Mouse (Mus musculus) forebrain, embryonic 11.5 days (tissue): ENCODE data around the gene Cass4. TPM values are rescaled to one million over a fixed set of nuclear protein-coding genes. Genes with fewer than 3 reads are reported as not detected.

Experiments used
- ATAC-seq: fragments of 200-750 bp; cut with Nextera tagmentation; replicated peaks from 2 replicates; pipeline ENCODE4 v1.8.0; 2017; ENCODE audit warnings: moderate TSS enrichment; ENCODE audit not compliant: low FRiP score
- DNase-seq: peaks from one replicate; pipeline ENCODE4 v3.0.0-alpha.2; 2017; ENCODE audit warnings: low spot score
- H3K27ac ChIP-seq: fragments of 300-500 bp; sonication (generic); 2 replicates; pipeline ENCODE4 v1.5.1; 2014; ENCODE audit warnings: low read depth, low read length
- H3K27me3 ChIP-seq: fragments of 300-500 bp; sonication (generic); 2 replicates; pipeline ENCODE4 v1.6.1; 2014; ENCODE audit warnings: mild to moderate bottlenecking, low read length, mixed read lengths; ENCODE audit not compliant: control insufficient read depth, insufficient read depth
- H3K36me3 ChIP-seq: fragments of 300-500 bp; sonication (generic); 2 replicates; pipeline ENCODE4 v1.6.1; 2014; ENCODE audit warnings: mild to moderate bottlenecking, low read length, moderate library complexity, mixed read lengths; ENCODE audit not compliant: control insufficient read depth, insufficient read depth
- H3K4me1 ChIP-seq: fragments of 300-500 bp; sonication (generic); replicated peaks from 2 replicates; pipeline ENCODE4 v1.6.1; 2014; ENCODE audit warnings: low read length, mixed read lengths; ENCODE audit not compliant: control insufficient read depth, insufficient read depth
- H3K4me2 ChIP-seq: fragments of 300-500 bp; sonication (generic); 2 replicates; pipeline ENCODE4 v1.6.1; 2014; ENCODE audit warnings: low read depth, mild to moderate bottlenecking, low read length, moderate library complexity, mixed read lengths; ENCODE audit not compliant: severe bottlenecking
- H3K4me3 ChIP-seq: fragments of 300-500 bp; sonication (generic); 2 replicates; pipeline ENCODE4 v1.5.1; 2014; ENCODE audit warnings: low read depth, low read length
- H3K9ac ChIP-seq: fragments of 300-500 bp; sonication (generic); 2 replicates; pipeline ENCODE4 v1.6.1; 2014; ENCODE audit warnings: low read length
- H3K9me3 ChIP-seq: fragments of 300-500 bp; sonication (generic); 2 replicates; pipeline ENCODE4 v1.6.1; 2016; ENCODE audit warnings: low read length, mixed read lengths; ENCODE audit not compliant: control insufficient read depth
- WGBS: fragments of 180-500 bp; shearing (Covaris S2); extraction: QIAGEN DNeasy Blood & Tissue Kit; methylation state at CpG from one replicate; pipeline ENCODE4 v1.1.7; 2014; 5-methylcytosine and 5-hydroxymethylcytosine counted together
- polyA plus RNA-seq: library from polyadenylated mRNA; unstranded; fragments of >200 nt; fragmentation: Nextera tagmentation; extraction: Ambion mirVana; gene quantifications from 2 replicates; pipeline ENCODE4 v1.2.1, GENCODE M21; 2014

The Cass4 gene
- polyA plus RNA-seq, 1 experiment from 2014 or later, result 0.47 TPM

- H3K4me2 ChIP-seq, result no peak overlapping the region
- no peak overlapping the region for H3K9ac ChIP-seq
- no peak overlapping the region for H3K4me3 ChIP-seq
- WGBS, result 91% methylated on average over 4 of the region's 4 CpGs
- no peak overlapping the region for H3K27ac ChIP-seq
- no peaks in the 10 kb centered on the region for H3K4me1 ChIP-seq
- DNase-seq, result no peak
- H3K27me3 ChIP-seq, result no peaks in the 10 kb centered on the region
- H3K36me3 ChIP-seq, result peaks cover 11% of the 10 kb centered on the region; the same call in 1 of the 2 replicates
- no peaks in the 10 kb centered on the region for H3K9me3 ChIP-seq
- no peak for ATAC-seq
These were observed 58.4 kb downstream of the Cass4 start for GRCm38 (mm10) chr2:172452031-172452430.

GRCm38 (mm10) chr2:172452458-172452857, 58.9 kb downstream of the Cass4 start:
- DNase-seq (no peak), ATAC-seq (no peak)
- Histone ChIP-seq H3K4me2 (no peak overlapping the region), H3K27me3 (no peaks in the 10 kb centered on the region), H3K9ac (no peak overlapping the region), H3K27ac (no peak overlapping the region), H3K36me3 (peaks cover 7% of the 10 kb centered on the region; the same call in 1 of the 2 replicates), H3K9me3 (no peaks in the 10 kb centered on the region), H3K4me1 (no peaks in the 10 kb centered on the region), H3K4me3 (no peak overlapping the region)
- 93% methylated on average over 10 of the region's 10 CpGs for WGBS

- no peak within 1 kb of the TSS for H3K4me2 ChIP-seq
- 91% methylated on average over 11 of the region's 11 CpGs for WGBS
- no peak within 1 kb of the TSS for H3K4me3 ChIP-seq
- ATAC-seq (no peak), DNase-seq (no peak)
- H3K9me3 ChIP-seq, result no peaks in the 10 kb centered on the region
- no peaks in the 10 kb centered on the region for H3K36me3 ChIP-seq
- H3K27ac ChIP-seq, result no peak within 1 kb of the TSS
- no peaks in the 10 kb centered on the region for H3K4me1 ChIP-seq
- no peaks in the 10 kb centered on the region for H3K27me3 ChIP-seq
- H3K9ac ChIP-seq, result no peak within 1 kb of the TSS
These were observed 64.9 kb downstream of the Cass4 start, which contains the start of gene Gcnt7 for GRCm38 (mm10) chr2:172458496-172458895. Gene Gcnt7 (minus strand): TSS chr2:172458596.

GRCm38 (mm10) chr2:172460647-172461046, 67.1 kb downstream of the Cass4 start:
- Histone ChIP-seq H3K27ac (no peak overlapping the region), H3K4me2 (no peak overlapping the region), H3K4me3 (no peak overlapping the region), H3K4me1 (0 out of 2 replicates have a peak, but pooled peaks cover 2% of the 10 kb centered on the region), H3K36me3 (no peaks in the 10 kb centered on the region; the same call in 1 of the 2 replicates), H3K9ac (no peak overlapping the region), H3K9me3 (no peaks in the 10 kb centered on the region), H3K27me3 (no peaks in the 10 kb centered on the region)
- ATAC-seq, result no peak
- no peak for DNase-seq
- WGBS, result 85% methylated on average over 2 of the region's 2 CpGs

- Histone ChIP-seq H3K9me3 (no peaks in the 10 kb centered on the region), H3K9ac (no peak overlapping the region), H3K4me2 (no peak overlapping the region), H3K27ac (no peak overlapping the region), H3K27me3 (no peaks in the 10 kb centered on the region), H3K4me3 (no peak overlapping the region), H3K4me1 (0 out of 2 replicates have a peak, but pooled peaks cover 2% of the 10 kb centered on the region), H3K36me3 (no peaks in the 10 kb centered on the region; the same call in 1 of the 2 replicates)
- no peak for DNase-seq
- WGBS, result 95% methylated on average over 4 of the region's 4 CpGs
- no peak for ATAC-seq
These were observed 69.2 kb downstream of the Cass4 start for GRCm38 (mm10) chr2:172462813-172463212.

- Histone ChIP-seq H3K4me2 (no peak overlapping the region), H3K36me3 (no peaks in the 10 kb centered on the region; the same call in 1 of the 2 replicates), H3K27ac (no peak overlapping the region), H3K27me3 (no peaks in the 10 kb centered on the region), H3K4me1 (peaks cover 6% of the 10 kb centered on the region; the same call in 1 of the 2 replicates), H3K9me3 (no peaks in the 10 kb centered on the region), H3K9ac (no peak overlapping the region), H3K4me3 (no peak overlapping the region)
- ATAC-seq (no peak), DNase-seq (no peak)
- WGBS, result 87% methylated on average over 11 of the region's 11 CpGs
These were observed 73.0 kb downstream of the Cass4 start for GRCm38 (mm10) chr2:172466427-172467132.

GRCm38 (mm10) chr2:172467206-172467605, 73.6 kb downstream of the Cass4 start:
- WGBS, result 95% methylated on average over 5 of the region's 5 CpGs
- Histone ChIP-seq H3K27me3 (no peaks in the 10 kb centered on the region), H3K9ac (no peak overlapping the region), H3K36me3 (no peaks in the 10 kb centered on the region; the same call in 1 of the 2 replicates), H3K27ac (no peak overlapping the region), H3K4me3 (no peak overlapping the region), H3K9me3 (no peaks in the 10 kb centered on the region), H3K4me1 (peaks cover 6% of the 10 kb centered on the region; the same call in 1 of the 2 replicates), H3K4me2 (no peak overlapping the region)
- no peak for DNase-seq
- ATAC-seq, result no peak

- WGBS, result 68% methylated on average over 11 of the region's 11 CpGs
- no peaks in the 10 kb centered on the region for H3K9me3 ChIP-seq
- no peak for DNase-seq
- no peaks in the 10 kb centered on the region; the same call in 1 of the 2 replicates for H3K36me3 ChIP-seq
- H3K27me3 ChIP-seq, result no peaks in the 10 kb centered on the region
- H3K27ac ChIP-seq, result peak overlapping the region; percentile 37; the same call in 1 of the 2 replicates
- no peak overlapping the region for H3K4me2 ChIP-seq
- peaks cover 6% of the 10 kb centered on the region; the same call in 1 of the 2 replicates for H3K4me1 ChIP-seq
- no peak overlapping the region for H3K9ac ChIP-seq
- ATAC-seq, result peak; percentile 68
- no peak overlapping the region for H3K4me3 ChIP-seq
These were observed 74.8 kb downstream of the Cass4 start for GRCm38 (mm10) chr2:172468346-172468819.
